Mouse (Mus musculus) cortical plate, adult 2 months (tissue): ENCODE data around the gene Speg.

Source experiments
- CTCF ChIP-seq: fragments of 200-500 bp; IDR thresholded peaks from 2 replicates; pipeline ENCODE4 v1.5.1; 2011; ENCODE audit warnings: mild to moderate bottlenecking, control low read depth, low read length; ENCODE audit not compliant: insufficient read depth; ENCODE audit errors: extremely low read depth
- POLR2A ChIP-seq: fragments of 200-500 bp; IDR thresholded peaks from 2 replicates; pipeline ENCODE4 v1.6.1; 2011; ENCODE audit warnings: mild to moderate bottlenecking, low read length, control low read depth; ENCODE audit not compliant: insufficient read depth; ENCODE audit errors: extremely low read depth

- TF ChIP-seq POLR2A (0 out of 2 replicates have a peak, but pooled peaks have one; percentile 36), CTCF (no peak)
Measured at GRCm38 (mm10) chr1:75382356-75383071, 7.4 kb downstream of the Speg start.
